Mouse (Mus musculus): Measurements from ENCODE around the gene Emg1.
"Not testable (repeated sequence)": the region's sequence is repeated elsewhere in the genome, so short reads cannot be mapped to it uniquely, and the experiment has no call there.

Gene Emg1

DNA sequence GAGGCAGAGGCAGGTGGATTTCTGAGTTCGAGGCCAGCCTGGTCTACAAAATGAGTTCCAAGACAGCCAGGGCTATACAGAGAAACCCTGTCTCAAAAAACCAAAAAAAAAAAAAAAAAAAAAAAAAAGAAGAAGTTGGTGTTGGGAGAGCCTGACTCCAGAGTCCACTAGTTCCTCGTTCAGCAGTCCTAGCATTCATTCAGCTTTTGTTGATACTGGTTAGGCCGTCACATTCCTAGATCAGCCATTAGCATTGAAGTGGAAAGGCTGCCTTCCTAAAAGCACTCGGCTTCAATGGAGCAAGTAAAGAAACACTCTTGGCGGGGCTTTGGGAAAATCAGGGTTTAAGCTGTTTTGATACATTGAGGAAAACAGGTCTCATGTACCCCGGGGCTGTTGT is 29.7 kb downstream of the Emg1 start:
- not testable (repeated sequence) for DNase-seq (ENCODE audit: low spot score in 2 of 2)

DNA sequence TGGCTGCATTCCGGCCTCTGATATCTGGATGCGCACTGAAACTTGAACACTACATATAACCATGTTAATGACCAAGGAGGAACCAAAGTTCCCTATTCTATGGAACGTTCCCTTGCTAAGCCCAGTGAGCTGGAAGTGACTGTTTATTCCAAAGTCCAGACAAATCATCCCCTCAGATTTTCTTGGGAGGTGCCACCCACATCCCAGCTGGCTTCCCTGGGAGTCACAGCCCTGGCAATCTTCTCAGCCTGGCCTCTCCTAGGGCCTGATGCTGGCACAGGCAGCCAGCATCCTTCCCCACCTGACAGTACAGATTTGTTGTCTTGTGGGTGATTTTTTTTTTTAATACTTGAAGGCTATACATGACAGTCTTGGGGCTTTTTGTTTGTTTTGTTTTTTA is 32.5 kb downstream of the Emg1 start:
- DNase-seq (ENCODE audit: low spot score in 2 of 2), result no peak

DNA sequence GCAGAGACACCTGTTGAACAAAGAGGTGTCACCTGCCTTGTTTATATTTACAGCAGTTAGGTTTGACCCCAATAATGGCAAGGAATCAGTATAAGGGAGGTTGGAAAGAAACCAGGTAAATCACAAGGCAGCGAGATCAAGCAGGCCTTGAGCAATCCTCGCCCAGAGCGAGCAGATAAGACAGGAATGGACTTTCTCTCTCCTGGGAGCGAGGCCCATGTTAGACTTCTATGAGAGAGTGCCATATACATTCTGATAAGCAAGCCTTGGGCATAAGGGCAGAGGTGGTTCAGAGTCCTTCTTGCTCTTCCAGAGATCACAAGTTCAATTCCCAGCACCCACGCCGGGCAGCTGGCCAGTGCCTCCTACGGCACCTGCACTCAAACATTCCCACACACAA is 33.2 kb downstream of the Emg1 start:
- DNase-seq (ENCODE audit: low spot score in 2 of 2), result no peak

DNA sequence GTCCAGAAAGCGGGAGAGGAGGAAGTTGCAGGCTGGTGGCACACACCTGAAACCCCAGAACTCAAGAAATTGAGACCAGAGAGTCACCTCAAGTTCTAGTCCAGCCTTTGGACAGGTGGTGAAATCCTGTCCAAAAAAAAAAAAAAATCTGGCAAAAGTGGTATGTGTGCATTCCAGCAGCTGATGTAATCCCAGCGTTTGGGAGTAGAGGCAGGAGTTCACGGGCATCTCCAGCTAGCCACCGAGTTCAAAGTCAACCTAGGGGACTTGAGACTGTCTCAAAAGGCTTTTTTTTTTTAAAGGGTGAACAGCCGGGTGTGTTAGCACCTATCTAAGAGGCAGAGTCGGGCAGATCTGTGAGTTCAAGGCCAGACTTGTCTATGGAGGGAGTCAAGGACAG is 35.8 kb downstream of the Emg1 start:
- DNase-seq (ENCODE audit: low spot score in 2 of 2), result no peak

DNA sequence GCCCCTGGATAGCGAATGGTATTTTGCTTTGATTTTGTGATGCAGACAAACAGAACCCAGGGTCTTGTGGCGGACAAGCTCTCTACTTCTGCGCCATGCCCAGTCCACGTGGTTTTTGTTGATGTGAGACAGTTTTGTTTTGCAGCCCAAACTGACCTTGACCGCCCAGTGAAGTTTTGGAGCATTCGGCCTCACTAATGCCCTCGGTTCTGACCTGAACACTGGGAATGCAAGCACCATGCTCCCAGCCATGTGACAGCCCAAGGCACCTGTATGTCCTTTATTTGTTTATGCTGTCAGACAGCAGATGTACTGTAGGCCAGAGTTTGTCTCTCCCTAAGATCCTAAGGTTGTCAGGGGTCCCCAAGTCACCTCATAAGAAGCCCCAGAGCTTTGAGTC is 37.4 kb downstream of the Emg1 start:
- DNase-seq (ENCODE audit: low spot score in 2 of 2), result no peak

DNA sequence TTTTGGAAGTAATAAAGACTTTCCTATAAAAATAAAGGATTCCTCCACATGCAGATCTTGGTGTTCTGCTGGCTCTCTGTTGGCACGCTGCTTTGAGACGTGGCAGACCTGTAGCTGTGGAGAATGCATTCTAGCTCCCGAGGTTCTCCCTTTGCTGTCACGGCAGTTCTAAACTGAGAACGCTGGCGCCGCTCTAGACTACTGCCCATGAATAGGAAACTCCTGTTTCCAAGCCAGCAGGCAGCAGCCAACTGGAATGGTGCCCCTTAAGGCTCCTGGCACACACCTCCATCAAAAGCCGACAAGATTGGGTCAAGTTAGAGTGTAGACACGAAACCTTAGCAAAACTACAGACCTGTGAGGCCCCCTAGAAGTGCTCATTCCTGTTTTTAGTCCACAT is 38.4 kb downstream of the Emg1 start:
- DNase-seq (ENCODE audit: low spot score in 2 of 2), result peak; percentile 31 to 61

DNA sequence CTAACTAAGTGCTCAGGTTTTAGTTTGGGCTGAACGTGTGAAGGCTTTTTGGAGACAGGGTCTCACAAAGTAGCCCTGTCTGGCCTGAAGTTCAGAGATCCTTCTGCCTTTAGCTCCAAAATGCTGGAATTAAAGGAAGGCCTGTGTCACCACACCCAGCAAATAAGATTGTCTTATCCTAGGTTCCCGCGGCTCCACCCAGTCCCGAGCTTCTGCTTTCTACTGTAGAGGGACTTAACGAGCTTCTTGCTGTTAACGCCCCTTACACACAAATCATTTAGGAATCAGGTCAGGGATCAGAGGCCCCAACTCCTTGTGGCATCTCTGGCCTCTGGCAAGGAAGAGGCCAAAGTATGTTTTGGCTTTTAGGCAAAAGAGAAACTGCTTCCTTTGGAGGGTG is 39.9 kb downstream of the Emg1 start:
- no peak for DNase-seq (ENCODE audit: low spot score in 2 of 2)

DNA sequence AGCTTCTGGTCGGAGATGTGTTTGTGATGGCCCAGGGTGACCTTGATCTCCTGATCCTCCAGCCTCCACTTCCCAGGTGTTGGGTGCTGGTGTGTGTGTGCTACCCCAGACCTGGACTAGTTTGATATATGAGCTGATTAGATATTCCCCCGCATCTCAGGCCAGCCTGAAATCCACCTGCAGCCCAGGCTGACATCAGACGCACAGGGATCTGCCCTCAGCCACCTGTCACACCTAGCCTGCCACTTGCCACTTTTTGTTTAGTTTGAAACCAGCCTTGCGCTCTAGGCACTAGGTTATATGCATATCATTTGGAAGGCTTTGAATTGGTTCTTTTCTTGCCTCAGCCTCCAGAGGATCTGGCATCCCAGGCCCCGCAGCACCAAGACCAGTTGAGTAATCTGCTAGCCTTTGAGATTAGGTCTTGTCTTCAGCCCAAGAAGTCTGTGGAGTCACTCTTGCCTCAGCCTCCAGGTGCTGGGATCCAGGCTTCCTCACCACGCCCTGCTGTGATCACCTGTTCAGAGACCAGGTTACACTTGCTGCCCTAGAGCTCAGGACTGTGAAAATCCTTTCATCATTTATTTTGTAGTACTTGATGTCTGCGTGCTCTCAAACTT is 41.6 kb downstream of the Emg1 start:
- DNase-seq (ENCODE audit: low spot score in 2 of 2), result no peak

DNA sequence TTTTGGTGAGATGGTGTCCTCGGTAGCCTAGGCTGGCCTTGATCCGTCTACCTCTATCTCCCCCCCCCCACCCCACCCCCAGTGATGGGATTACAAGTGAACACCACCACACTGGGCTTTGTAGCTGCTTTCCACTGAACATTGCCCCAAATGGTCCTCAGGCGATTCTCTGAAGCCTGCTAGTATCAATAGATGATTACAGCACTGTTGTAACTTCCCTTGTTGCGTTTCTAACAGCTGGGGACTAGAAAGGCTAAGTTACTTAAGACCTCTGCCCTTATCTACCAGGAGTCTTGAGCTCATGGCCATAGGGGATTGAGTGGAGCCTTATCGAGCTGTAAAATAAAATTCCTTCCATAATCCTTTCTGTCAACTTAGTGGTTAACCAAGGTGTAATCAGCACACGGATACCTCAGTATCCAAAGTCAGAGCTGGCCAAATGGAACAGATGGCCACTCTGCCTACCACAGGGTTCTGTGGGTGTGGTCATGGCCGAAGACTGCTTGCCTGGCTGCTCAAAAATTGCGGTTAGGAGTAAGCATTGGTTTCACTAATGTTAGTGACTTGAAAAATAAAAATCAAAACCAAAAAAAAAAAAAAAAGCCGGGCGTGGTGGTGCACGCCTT is 42.6 kb downstream of the Emg1 start:
- DNase-seq (ENCODE audit: low spot score in 2 of 2), result no peak

DNA sequence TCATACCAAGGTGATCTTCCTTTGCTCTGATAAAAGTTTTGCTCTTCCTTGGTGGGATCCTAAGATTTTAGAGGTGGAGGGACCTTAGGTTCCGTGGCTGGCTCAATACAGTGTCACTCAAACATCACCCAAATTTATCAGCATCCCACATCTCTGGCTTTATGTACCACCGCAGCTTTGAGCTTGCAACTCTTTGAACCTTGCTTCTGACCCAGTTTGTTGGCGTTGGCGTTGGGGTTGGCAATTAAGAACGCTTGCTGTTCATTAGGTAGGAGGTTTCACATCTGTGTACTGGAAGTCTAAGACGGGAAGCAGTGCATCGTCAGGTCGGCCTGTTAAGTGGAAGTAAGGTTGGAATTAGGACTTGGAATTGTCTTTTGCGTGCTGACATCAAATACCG is 47.0 kb downstream of the Emg1 start:
- DNase-seq (ENCODE audit: low spot score in 2 of 2), result no peak

DNA sequence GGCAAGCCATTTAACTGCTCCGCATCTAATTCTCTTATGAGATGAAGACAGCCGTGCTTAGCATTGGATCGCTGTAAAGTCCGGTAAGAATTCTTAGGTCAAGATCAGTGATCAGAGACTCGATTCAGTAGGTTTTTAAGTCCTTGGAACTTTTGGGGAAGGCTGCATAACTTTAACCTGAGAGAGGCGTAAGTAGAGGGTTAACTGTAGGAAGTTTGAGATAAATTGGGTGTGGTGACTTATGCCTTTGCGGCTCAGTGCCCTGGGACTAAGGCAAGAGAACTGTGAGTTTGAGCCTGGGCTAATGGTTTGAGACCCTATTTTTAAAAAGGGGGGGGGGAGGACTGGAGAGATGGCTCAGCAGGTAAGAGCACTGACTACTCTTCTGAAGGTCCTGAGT is 47.7 kb downstream of the Emg1 start:
- DNase-seq (ENCODE audit: low spot score in 2 of 2), result no peak

DNA sequence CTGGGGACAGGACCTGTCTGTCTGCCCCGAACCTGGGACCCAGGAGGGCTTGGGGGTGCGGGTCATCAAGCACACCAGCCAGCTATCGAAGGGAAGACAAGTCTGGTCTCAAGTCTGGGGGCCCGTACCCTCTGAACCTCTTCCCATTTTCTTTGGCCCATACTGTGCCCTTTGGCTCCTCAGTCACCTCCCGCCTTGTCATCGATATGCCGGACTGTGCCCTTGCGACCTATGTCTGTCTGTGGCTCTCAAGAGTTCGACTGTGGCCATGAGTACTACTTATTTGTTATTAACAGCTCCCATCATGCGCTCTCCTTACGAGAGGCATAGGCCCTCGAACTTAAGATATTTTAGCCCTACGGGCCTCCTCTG is 48.6 kb downstream of the Emg1 start:
- DNase-seq (ENCODE audit: low spot score in 2 of 2), result no peak

DNA sequence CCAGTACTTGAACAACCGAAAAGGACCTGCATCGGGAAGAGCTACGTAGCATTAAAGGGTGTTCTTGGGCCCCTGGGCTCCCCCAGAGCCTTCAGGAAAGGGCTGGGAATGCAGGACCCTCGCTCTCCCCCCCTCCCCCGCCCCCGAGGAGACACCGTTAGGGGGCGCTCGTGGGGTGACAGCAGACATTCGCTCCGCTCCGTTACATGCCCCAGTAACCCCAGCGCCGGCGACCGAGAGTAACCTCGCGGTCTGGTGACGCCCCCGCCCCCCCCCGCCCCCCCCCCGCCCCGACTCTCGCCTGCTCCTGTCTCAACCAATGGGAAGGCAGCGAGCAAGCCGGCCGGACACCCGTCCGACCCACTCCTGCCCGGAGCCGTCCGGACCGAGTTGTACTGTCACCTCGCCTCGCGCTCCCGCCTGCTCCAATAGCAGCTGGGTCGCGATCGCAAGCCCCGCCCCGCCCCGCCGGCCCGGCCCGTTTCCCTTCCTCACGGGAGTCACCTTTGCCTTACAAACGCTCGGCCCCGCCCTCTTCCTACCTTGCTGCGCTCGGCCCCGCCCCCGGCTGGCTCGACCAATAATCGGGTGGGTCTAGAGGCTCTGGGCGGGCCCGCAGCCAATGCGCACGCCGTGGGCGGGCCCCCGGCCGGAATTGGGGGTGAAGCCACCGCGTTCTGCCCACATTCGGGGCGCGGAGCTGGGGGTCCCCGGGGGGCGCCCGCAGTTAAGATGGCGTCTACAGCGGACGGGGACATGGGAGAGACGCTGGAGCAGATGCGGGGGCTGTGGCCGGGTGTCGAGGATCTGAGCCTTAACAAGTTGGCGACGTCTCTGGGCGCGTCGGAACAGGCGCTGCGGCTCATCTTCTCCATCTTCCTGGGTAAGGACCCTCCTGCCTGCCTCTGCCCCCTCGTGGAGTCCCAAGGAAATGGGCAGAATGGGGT is 49.2 kb downstream of the Emg1 start, which contains the start of gene Lpcat3:
Gene Lpcat3 (plus strand): TSS at position 551 of the 947 bp plus-strand sequence.
- peak; percentile 97 to 98 for DNase-seq (ENCODE audit: low spot score in 2 of 2)

DNA sequence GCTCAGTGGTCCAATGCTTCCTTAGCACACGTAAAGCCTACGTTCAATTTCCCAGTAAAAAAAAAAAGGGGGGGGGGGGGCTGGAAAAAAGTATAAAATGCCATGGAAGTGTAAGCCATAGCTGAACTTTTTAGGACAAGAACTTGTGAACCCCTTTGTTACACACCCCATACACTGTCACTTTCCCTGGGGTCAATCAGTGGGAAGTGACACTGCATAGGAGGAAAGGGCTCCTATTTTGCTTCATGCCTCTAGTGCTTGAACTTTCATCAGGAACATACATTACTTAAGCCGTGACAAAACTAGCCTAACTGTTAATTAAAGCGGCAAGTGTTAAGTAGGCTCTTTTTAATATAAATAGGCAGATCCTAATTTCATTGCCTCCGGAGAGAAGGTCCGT is 50.0 kb downstream of the Emg1 start:
- DNase-seq (ENCODE audit: low spot score in 2 of 2), result no peak

DNA sequence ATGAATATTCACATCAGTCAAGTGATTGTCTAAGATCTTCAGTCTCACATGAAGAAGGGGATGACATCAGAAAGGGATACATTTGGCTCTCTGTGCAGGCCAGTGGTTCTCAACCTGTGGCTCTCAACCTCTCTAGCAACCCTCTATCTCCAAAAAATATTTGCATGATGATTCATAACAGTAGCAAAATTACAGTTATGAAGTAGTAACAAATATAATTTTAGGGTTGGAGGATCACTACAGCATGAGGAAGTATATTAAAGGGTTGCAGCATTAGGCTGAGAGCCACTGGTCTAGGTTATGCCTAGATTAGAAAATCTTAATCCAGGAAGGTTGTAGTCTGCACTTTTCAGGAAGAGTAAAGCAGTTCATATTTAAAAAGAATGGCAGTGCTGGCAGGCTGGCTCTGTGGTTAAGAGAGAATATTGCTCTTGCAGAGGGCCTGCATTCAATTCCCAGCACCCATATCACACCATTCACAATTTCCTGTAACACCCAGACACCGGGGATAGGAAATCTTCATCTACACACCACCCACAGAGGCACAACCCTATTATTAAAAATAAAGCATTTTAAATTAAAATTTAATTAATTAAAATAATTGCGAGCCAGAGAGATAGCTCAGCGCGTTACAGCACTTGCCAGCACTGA is 50.7 kb downstream of the Emg1 start:
- no peak for DNase-seq (ENCODE audit: low spot score in 2 of 2)

DNA sequence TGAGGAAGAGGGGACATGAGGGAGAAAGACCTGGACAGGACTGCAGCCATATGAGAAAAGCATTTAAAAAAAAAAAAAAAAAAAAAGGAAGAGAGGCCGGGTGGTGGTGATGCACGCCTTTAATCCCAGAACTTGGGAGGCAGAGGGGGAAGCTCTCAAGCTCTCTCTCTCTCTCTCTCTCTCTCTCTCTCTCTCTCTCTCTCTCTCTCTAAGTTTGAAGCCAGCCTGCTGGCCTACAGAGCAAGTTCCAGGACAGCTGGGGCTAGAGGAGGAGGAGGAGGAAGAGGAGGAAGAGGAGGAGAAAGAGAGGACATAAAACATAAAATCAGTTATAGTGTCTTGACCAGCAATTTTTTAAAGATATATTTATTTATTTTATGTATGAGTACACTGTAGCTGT is 53.9 kb downstream of the Emg1 start:
- no peak for DNase-seq (ENCODE audit: low spot score in 2 of 2)

DNA sequence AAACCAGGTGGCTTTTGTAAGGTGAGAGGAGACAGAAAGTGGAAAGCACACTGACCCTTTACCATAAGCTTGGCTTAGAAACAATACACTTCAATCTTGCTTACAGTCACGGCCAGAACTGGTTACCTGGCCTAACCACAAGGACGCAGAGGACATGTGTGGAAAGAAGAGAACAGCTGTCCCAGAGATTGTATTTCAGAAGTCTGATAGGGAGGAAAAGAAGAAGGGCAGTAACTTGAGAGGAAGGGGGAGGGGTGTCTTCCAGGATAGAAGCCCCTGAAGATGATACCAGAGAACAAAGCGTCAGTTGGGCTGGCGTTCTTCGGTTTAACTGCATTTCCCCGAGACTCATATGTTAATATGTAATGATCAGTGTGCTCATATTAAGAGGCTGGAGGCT is 56.1 kb downstream of the Emg1 start:
- DNase-seq (ENCODE audit: low spot score in 2 of 2), result no peak
